Mouse (Mus musculus) neural tube, embryonic 11.5 days (tissue): ENCODE measurements around the gene Arhgap6. TPM values are rescaled to one million over a fixed set of nuclear protein-coding genes. Genes with fewer than 3 reads are reported as not detected.

Source experiments
- ATAC-seq: fragments of 200-750 bp; cut with Nextera tagmentation; 2 replicates; pipeline ENCODE4 v1.8.0; 2017; ENCODE audit warnings: moderate number of reproducible peaks, mild to moderate bottlenecking, moderate TSS enrichment, moderate library complexity; ENCODE audit not compliant: insufficient read depth, low FRiP score, low TSS enrichment
- DNase-seq: peaks from one replicate; pipeline ENCODE4 v3.0.0-alpha.2; 2015; ENCODE audit warnings: low spot score
- H3K27ac ChIP-seq: fragments of 300-500 bp; sonication (generic); 2 replicates; pipeline ENCODE4 v1.5.1; 2014; ENCODE audit warnings: low read depth, mild to moderate bottlenecking, low read length
- H3K27me3 ChIP-seq: fragments of 300-500 bp; sonication (generic); 2 replicates; pipeline ENCODE4 v1.6.1; 2014; ENCODE audit warnings: mild to moderate bottlenecking, low read length, mixed read lengths; ENCODE audit not compliant: control insufficient read depth, insufficient read depth
- H3K36me3 ChIP-seq: fragments of 300-500 bp; sonication (generic); 2 replicates; pipeline ENCODE4 v1.6.1; 2014; ENCODE audit warnings: mild to moderate bottlenecking, low read length, moderate library complexity, mixed read lengths; ENCODE audit not compliant: control insufficient read depth, insufficient read depth
- H3K4me1 ChIP-seq: fragments of 300-500 bp; sonication (generic); 2 replicates; pipeline ENCODE4 v1.6.1; 2014; ENCODE audit warnings: low read length, mixed read lengths; ENCODE audit not compliant: control insufficient read depth, insufficient read depth
- H3K4me2 ChIP-seq: fragments of 300-500 bp; sonication (generic); 2 replicates; pipeline ENCODE4 v1.6.1; 2014; ENCODE audit warnings: low read depth, mild to moderate bottlenecking, moderate library complexity
- H3K4me3 ChIP-seq: fragments of 300-500 bp; sonication (generic); 2 replicates; pipeline ENCODE4 v1.5.1; 2014; ENCODE audit warnings: low read depth, low read length
- H3K9ac ChIP-seq: fragments of 300-500 bp; sonication (generic); 2 replicates; pipeline ENCODE4 v1.6.1; 2014; ENCODE audit warnings: mild to moderate bottlenecking, low read length
- H3K9me3 ChIP-seq: fragments of 300-500 bp; sonication (generic); 2 replicates; pipeline ENCODE4 v1.6.1; 2016; ENCODE audit warnings: low read length; ENCODE audit not compliant: control insufficient read depth
- WGBS: fragments of 180-500 bp; shearing (Covaris S2); extraction: QIAGEN DNeasy Blood & Tissue Kit; methylation state at CpG from one replicate; pipeline ENCODE4 v1.1.7; 2014; 5-methylcytosine and 5-hydroxymethylcytosine counted together
- polyA plus RNA-seq: library from polyadenylated mRNA; unstranded; fragments of >200 nt; fragmentation: Nextera tagmentation; extraction: Ambion mirVana; gene quantifications from 2 replicates; pipeline ENCODE4 v1.2.1, GENCODE M21; 2014

Arhgap6 gene
- polyA plus RNA-seq, 1 experiment from 2014 or later, result 1.8 TPM

DNA sequence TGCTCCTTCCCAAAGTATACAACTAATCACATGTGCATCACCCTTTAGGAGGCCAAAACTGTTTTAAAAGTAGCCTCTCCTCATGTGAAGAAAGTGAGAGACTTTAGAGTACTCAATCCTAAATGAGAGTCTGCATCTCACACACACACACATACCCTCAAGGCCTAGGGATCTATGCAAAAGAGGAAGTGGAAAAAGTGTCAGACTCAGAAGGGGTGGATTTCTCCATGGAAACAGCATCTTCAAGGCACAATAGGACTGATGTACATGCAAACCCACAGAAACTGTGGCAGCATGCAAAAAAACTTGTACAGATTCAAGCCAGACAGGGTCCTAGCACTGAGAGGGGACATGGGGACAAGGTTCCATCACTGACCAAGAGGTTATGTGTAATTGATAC is 53.2 kb downstream of the Arhgap6 start:
- Histone ChIP-seq H3K27me3 (no peaks in the 10 kb centered on the region), H3K9ac (no peak overlapping the region), H3K9me3 (no peaks in the 10 kb centered on the region), H3K27ac (no peak overlapping the region), H3K36me3 (no peaks in the 10 kb centered on the region), H3K4me2 (no peak overlapping the region), H3K4me1 (no peaks in the 10 kb centered on the region), H3K4me3 (no peak overlapping the region)
- no peak for ATAC-seq
- no peak for DNase-seq

DNA sequence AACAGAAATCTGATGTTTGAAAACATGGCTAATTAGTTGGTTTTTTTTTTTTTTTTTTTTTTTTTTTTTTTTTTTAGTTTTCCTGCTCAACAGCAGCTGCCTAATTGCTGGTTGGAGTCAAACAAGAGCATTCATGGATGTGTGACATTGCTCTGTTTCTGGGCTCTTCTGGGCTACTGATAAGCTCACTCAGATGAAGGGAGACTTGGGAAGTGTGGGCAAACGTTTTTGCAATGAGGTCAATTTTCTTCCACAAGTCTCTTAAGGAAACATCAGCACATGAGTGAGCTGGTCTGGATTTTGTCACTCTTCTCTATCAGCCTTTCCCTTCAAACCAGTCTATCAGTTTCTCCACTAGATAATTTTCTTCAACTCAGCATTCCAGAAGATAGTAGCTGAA is 79.8 kb downstream of the Arhgap6 start:
- no peak overlapping the region for H3K9ac ChIP-seq
- no peak overlapping the region for H3K27ac ChIP-seq
- no peaks in the 10 kb centered on the region for H3K27me3 ChIP-seq
- no peak overlapping the region for H3K4me3 ChIP-seq
- no peaks in the 10 kb centered on the region for H3K9me3 ChIP-seq
- no peak overlapping the region for H3K4me2 ChIP-seq
- no peak for DNase-seq
- no peaks in the 10 kb centered on the region for H3K36me3 ChIP-seq
- ATAC-seq, result no peak
- no peaks in the 10 kb centered on the region for H3K4me1 ChIP-seq
- 47% methylated on average over 1 of the region's 1 CpGs for WGBS

DNA sequence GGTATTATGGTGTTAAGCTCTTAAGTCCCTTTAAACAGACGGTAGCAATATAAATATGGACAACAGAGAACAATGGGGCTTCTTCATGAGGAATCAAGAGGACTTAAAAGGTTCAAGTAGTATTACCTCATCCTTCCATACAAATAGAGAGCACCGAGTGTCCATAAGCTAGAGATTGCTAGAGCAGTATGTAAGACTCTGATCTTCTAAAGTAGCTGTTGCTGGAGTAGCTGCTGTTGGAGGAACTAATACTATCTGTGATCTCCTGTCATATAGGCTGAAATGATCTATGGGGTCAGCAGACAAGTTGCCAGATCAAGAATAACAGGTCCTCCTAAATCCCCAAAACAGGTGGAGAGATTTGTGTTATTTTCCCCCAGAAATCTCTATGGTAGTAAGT is 108.7 kb downstream of the Arhgap6 start:
- H3K9ac ChIP-seq, result no peak overlapping the region
- no peaks in the 10 kb centered on the region for H3K27me3 ChIP-seq
- H3K27ac ChIP-seq, result no peak overlapping the region
- no peaks in the 10 kb centered on the region for H3K36me3 ChIP-seq
- DNase-seq, result no peak
- no peak for ATAC-seq
- H3K4me1 ChIP-seq, result no peaks in the 10 kb centered on the region
- H3K4me2 ChIP-seq, result no peak overlapping the region
- WGBS, result 77% methylated on average over 2 of the region's 2 CpGs
- H3K9me3 ChIP-seq, result no peaks in the 10 kb centered on the region
- no peak overlapping the region for H3K4me3 ChIP-seq

DNA sequence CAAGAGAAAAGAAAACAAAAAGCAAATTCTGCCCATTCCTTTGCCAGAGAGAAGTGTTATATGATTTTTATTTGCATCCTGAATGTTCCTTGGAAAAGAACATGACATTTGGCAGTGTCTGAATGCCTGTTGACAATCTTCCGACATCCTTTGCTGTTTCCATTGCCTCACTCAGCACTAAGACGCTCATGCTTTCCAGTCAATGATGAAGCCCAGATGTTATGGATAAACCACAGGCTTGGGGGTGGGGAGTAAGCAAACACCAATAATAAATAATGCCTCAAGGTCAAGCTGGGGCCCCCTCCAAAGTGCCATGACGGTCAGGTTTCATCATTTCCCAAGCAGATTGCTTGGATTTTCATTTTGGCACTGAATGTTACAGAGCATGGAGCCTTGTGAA is 109.2 kb downstream of the Arhgap6 start:
- no peaks in the 10 kb centered on the region for H3K9me3 ChIP-seq
- no peak overlapping the region for H3K9ac ChIP-seq
- H3K4me2 ChIP-seq, result no peak overlapping the region
- no peak overlapping the region for H3K27ac ChIP-seq
- no peaks in the 10 kb centered on the region for H3K36me3 ChIP-seq
- 75% methylated on average over 3 of the region's 3 CpGs for WGBS
- no peaks in the 10 kb centered on the region for H3K4me1 ChIP-seq
- H3K27me3 ChIP-seq, result no peaks in the 10 kb centered on the region
- ATAC-seq, result no peak
- no peak overlapping the region for H3K4me3 ChIP-seq
- DNase-seq, result no peak

DNA sequence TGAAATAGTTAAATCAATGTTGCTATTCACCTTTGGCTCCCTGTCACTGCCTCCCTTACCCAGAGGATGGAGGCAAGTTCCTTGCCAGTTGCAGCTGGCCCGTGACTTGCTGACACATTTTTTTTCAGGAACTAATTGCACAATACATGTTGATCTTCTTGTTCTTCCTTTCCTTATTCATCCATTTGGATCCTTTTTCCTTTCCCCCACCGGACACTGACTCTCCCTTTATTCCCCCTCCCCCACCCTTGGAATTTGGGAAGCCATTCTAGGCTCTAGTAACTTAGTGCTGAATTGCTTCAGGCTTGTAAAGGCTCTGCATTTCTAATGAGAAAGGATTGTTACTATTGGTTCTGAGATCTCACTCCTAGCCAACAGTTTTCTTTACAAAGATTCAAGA is 112.7 kb downstream of the Arhgap6 start:
- no peak overlapping the region for H3K27ac ChIP-seq
- 51% methylated on average over 2 of the region's 2 CpGs for WGBS
- H3K9ac ChIP-seq, result no peak overlapping the region
- H3K36me3 ChIP-seq, result no peaks in the 10 kb centered on the region
- no peak overlapping the region for H3K4me2 ChIP-seq
- no peaks in the 10 kb centered on the region for H3K27me3 ChIP-seq
- H3K4me3 ChIP-seq, result no peak overlapping the region
- ATAC-seq, result no peak
- no peaks in the 10 kb centered on the region for H3K9me3 ChIP-seq
- no peaks in the 10 kb centered on the region for H3K4me1 ChIP-seq
- no peak for DNase-seq

DNA sequence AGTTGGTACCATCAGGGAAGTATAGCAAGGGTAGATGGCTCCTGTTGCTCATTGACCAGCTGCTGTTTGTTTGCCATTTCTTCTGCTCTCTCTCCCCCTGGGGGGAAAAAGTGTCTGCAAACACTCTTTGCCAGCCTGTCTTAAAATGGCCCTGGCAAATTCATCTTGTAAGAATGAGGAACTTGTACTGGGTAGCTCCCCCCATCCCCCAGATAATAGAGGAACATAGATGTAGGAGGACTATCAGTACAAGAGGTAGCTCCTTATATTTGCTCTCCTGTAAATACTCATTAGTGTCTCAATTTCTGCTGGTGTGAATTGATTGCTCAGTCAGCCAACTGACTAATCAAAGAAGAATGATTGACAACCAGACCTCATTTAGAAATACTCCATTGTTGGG is 118.6 kb downstream of the Arhgap6 start:
- DNase-seq (no peak), ATAC-seq (no peak)
- H3K9ac ChIP-seq, result no peak overlapping the region
- H3K27ac ChIP-seq, result no peak overlapping the region
- no peaks in the 10 kb centered on the region for H3K9me3 ChIP-seq
- no peak overlapping the region for H3K4me3 ChIP-seq
- no peaks in the 10 kb centered on the region for H3K27me3 ChIP-seq
- H3K36me3 ChIP-seq, result no peaks in the 10 kb centered on the region
- H3K4me2 ChIP-seq, result no peak overlapping the region
- no peaks in the 10 kb centered on the region for H3K4me1 ChIP-seq

DNA sequence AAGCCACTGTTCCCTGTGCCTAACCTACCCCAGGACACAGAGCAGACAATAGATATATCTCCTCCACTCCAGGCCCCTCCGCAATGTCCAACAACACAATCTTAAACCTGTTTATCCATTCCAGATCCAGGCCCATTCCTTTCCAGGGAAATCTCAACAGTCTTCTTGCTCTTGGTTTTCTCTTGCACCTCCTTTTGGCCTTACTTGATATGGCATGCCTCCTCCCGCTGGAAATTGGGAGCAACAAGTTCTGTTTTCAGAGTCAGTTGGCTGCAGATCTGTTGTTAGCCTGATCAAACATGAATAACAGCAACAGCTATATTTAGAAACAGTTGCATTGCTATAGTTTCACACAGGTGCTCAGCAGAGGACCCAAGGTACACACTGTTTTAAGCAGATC is 126.0 kb downstream of the Arhgap6 start:
- Histone ChIP-seq H3K4me2 (no peak overlapping the region), H3K27me3 (no peaks in the 10 kb centered on the region), H3K27ac (no peak overlapping the region), H3K4me1 (no peaks in the 10 kb centered on the region), H3K9me3 (no peaks in the 10 kb centered on the region), H3K36me3 (no peaks in the 10 kb centered on the region), H3K4me3 (no peak overlapping the region), H3K9ac (no peak overlapping the region)
- no peak for ATAC-seq
- 85% methylated on average over 2 of the region's 2 CpGs for WGBS
- no peak for DNase-seq

DNA sequence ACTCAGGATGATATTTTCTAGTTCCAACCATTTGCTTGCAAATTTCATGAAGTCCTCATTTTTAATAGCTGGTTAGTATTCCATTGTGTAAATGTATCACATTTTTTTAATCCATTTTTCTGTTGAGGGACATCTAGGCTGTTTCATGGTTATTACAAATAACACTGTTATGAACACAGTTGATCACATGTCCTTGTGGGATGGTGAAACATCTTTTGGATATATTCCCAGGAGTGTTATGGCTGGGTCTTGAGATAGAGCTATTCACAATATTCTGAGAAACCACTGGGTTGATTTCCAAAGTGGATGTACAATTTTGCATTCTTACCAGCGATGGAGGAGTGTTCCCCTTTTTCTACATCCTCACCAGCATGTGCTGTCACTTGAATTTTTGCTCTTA is 137.5 kb downstream of the Arhgap6 start:
- H3K4me1 ChIP-seq, result no peaks in the 10 kb centered on the region
- no peak overlapping the region for H3K4me2 ChIP-seq
- ATAC-seq (no peak), DNase-seq (no peak)
- H3K27ac ChIP-seq, result no peak overlapping the region
- no peak overlapping the region for H3K9ac ChIP-seq
- H3K4me3 ChIP-seq, result no peak overlapping the region
- no peaks in the 10 kb centered on the region for H3K27me3 ChIP-seq
- WGBS, result 61% methylated on average over 1 of the region's 1 CpGs
- H3K36me3 ChIP-seq, result no peaks in the 10 kb centered on the region
- no peaks in the 10 kb centered on the region for H3K9me3 ChIP-seq

DNA sequence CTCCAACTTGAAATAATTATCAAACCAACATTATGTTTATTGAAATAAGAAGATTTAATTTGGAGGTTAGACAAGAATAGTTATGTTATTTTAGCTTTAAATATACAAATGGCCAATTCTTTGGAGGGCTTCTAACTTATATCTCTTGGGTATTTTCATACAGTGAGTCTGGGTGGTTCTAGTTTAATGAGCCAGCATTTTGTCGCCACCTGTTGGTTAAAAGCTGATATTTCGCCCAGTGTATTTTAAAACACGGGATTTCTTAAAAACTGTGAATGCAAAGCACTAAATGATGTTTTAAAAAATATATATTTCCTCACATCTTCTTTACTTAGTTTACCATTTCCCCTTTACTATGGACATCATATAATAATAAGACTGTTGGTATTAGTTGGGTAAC is 140.5 kb downstream of the Arhgap6 start:
- H3K4me3 ChIP-seq, result no peak overlapping the region
- no peak overlapping the region for H3K27ac ChIP-seq
- no peak for ATAC-seq
- no peaks in the 10 kb centered on the region for H3K4me1 ChIP-seq
- no peaks in the 10 kb centered on the region; the same call in 1 of the 2 replicates for H3K27me3 ChIP-seq
- 11% methylated on average over 3 of the region's 3 CpGs for WGBS
- no peak overlapping the region for H3K4me2 ChIP-seq
- no peaks in the 10 kb centered on the region for H3K9me3 ChIP-seq
- no peak overlapping the region for H3K9ac ChIP-seq
- no peaks in the 10 kb centered on the region for H3K36me3 ChIP-seq
- DNase-seq, result no peak
